Mouse (Mus musculus) liver, embryonic 13.5 days (tissue): ENCODE data around the gene Slc22a6. TPM values are rescaled to one million over a fixed set of nuclear protein-coding genes. Genes with fewer than 3 reads are reported as not detected.

Source experiments
- polyA plus RNA-seq: library from polyadenylated mRNA; unstranded; fragments of >200 nt; fragmentation: Nextera tagmentation; extraction: Ambion mirVana; gene quantifications from 2 replicates; pipeline ENCODE4 v1.2.1, GENCODE M21; 2015

Gene Slc22a6
- polyA plus RNA-seq, 1 experiment from 2014 or later = not detected

Other genes with a start within 250 kb of the Slc22a6 start
- gene Slc22a30, start 212.9 kb upstream of the Slc22a6 start, polyA plus RNA-seq = not detected in 2 replicates
- gene Slc22a8, start 26.8 kb upstream of the Slc22a6 start, polyA plus RNA-seq = 1.3 and 1.6 TPM in 2 replicates
- gene Chrm1, start 45.8 kb downstream of the Slc22a6 start, polyA plus RNA-seq = not detected in 2 replicates
- 118 and 128 TPM in 2 replicates for gene Slc3a2, start 105.3 kb downstream of the Slc22a6 start, polyA plus RNA-seq
- gene Wdr74, start 117.8 kb downstream of the Slc22a6 start, polyA plus RNA-seq = 80.8 and 81.6 TPM in 2 replicates
- 0.81 and 1.3 TPM in 2 replicates for gene 1700092M07Rik, start 122.7 kb downstream of the Slc22a6 start, polyA plus RNA-seq
- 48.2 and 51.9 TPM in 2 replicates for gene Stx5a, start 123.4 kb downstream of the Slc22a6 start, polyA plus RNA-seq
- gene Nxf1, start 139.0 kb downstream of the Slc22a6 start, polyA plus RNA-seq = 93.3 and 104 TPM in 2 replicates
- gene Tmem223, start 153.0 kb downstream of the Slc22a6 start, polyA plus RNA-seq = 66.1 and 74.2 TPM in 2 replicates
- 93.6 and 97.1 TPM in 2 replicates for gene Tmem179b, start 156.4 kb downstream of the Slc22a6 start, polyA plus RNA-seq
- gene Taf6l, start 168.4 kb downstream of the Slc22a6 start, polyA plus RNA-seq = 16.6 and 17.2 TPM in 2 replicates
- 105 and 110 TPM in 2 replicates for gene Polr2g, start 180.5 kb downstream of the Slc22a6 start, polyA plus RNA-seq
- 1.5 TPM in 2 replicates for gene Zbtb3, start 184.5 kb downstream of the Slc22a6 start, polyA plus RNA-seq
- 25.1 and 27.4 TPM in 2 replicates for gene Ttc9c, start 201.3 kb downstream of the Slc22a6 start, polyA plus RNA-seq
- 2.8 and 3.0 TPM in 2 replicates for gene Hnrnpul2, start 202.0 kb downstream of the Slc22a6 start, polyA plus RNA-seq
- gene AC129217.1, start 211.7 kb downstream of the Slc22a6 start, polyA plus RNA-seq = not detected in 2 replicates
- gene Bscl2, start 219.4 kb downstream of the Slc22a6 start, polyA plus RNA-seq = 33.8 and 37.2 TPM in 2 replicates
- gene Gng3, start 221.2 kb downstream of the Slc22a6 start, polyA plus RNA-seq = 0.52 and 0.73 TPM in 2 replicates
- 0.05 and 0.18 TPM in 2 replicates for gene Lrrn4cl, start 232.7 kb downstream of the Slc22a6 start, polyA plus RNA-seq